Mouse (Mus musculus): ENCODE measurements around the gene Eri2. TPM values are rescaled to one million over a fixed set of nuclear protein-coding genes. Genes with fewer than 3 reads are reported as not detected.

Eri2 gene
- 0.54 TPM for polyA plus RNA-seq (2015; fragmentation: Illumina TruSeq; extraction: RNeasy Lipid Tissue Mini Kit (QIAGEN cat#74804); ENCODE audit: insufficient read depth, low read depth, low replicate concordance)

DNA sequence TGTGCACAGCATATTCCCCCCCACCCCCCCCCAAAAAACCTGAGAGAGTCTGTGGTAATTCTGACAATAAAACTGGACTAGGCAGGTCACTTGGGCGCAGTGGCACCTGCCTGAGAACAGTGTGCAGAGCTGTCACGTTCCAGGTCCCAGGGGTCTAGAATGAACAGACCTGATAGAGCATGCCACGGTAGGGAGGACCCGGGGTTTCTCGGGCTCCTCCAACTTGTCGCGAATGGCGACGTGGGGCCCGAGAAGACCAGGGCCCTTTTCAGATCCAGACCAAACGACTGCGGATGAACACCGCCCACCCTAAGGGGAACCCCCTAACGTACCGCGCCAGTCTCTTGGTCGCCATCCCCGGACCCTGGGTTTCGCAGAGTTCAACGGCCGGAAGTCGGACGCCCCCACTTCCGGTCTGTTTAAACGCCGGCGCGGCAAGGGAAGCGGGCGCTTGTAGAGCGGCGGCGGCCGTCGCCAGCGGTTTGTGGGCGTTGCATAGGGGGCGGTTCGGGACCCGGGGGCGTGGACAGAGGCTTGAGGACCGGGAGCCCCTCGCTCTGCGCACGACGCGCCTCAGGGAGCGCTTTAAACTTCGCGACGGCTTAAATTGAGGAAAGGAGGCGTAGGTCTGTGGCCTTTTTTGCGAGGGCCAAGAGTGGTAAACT is at the start of gene Eri2, which contains the start of gene Rexo5:
TSS of gene Eri2 (minus strand) at position 473 of the 665 bp plus-strand sequence.
TSS of gene Rexo5 (plus strand) at position 421 of the 665 bp plus-strand sequence.

DNA sequence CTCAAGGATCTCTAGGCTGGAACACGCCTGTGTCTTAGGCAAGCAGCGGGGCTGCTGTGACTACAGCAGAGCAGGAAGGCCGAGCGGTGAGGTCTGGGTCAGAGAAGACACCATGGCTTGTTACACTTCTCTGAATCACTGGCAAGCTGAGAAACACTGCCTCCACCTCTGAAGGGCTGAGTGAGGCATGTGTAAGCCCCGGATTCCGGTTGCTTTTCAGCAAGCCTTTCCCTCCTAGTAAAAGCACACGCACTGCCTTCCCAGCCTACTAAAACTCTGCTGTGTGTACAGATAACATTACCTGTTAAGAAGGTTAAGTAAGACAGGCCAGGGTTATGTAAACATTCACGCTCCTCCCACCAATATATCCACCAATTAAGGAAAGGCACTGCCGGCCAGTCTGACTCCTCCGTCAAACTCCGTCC is 33.3 kb downstream of the Eri2 start, which contains the start of gene Acsm3:
TSS of gene Acsm3 (plus strand) at position 397 of the 425 bp plus-strand sequence.

GRCm38 (mm10) chr7:119720253-119720946 is 73.5 kb downstream of the Eri2 start, which contains the start of gene Thumpd1:
Thumpd1 (minus strand) TSS chr7:119720798.

Other genes starting within 250 kb of the Eri2 start
- gene Acsm2, start 239.7 kb downstream of the Eri2 start, polyA plus RNA-seq (2015; fragmentation: Illumina TruSeq; extraction: RNeasy Lipid Tissue Mini Kit (QIAGEN cat#74804); ENCODE audit: insufficient read depth, low read depth, low replicate concordance), result not detected
- not detected for gene Acsm1, start 187.0 kb downstream of the Eri2 start, polyA plus RNA-seq (2015; fragmentation: Illumina TruSeq; extraction: RNeasy Lipid Tissue Mini Kit (QIAGEN cat#74804); ENCODE audit: insufficient read depth, low read depth, low replicate concordance)
- gene Acsm4, start 104.0 kb downstream of the Eri2 start, polyA plus RNA-seq (2015; fragmentation: Illumina TruSeq; extraction: RNeasy Lipid Tissue Mini Kit (QIAGEN cat#74804); ENCODE audit: insufficient read depth, low read depth, low replicate concordance), result not detected
- gene Thumpd1, start 73.3 kb downstream of the Eri2 start, polyA plus RNA-seq (2015; fragmentation: Illumina TruSeq; extraction: RNeasy Lipid Tissue Mini Kit (QIAGEN cat#74804); ENCODE audit: insufficient read depth, low read depth, low replicate concordance), result 6.0 TPM
- 2.9 TPM for gene Acsm3, start 33.1 kb downstream of the Eri2 start, polyA plus RNA-seq (2015; fragmentation: Illumina TruSeq; extraction: RNeasy Lipid Tissue Mini Kit (QIAGEN cat#74804); ENCODE audit: insufficient read depth, low read depth, low replicate concordance)
- gene Rexo5, start 52 bp downstream of the Eri2 start, polyA plus RNA-seq (2015; fragmentation: Illumina TruSeq; extraction: RNeasy Lipid Tissue Mini Kit (QIAGEN cat#74804); ENCODE audit: insufficient read depth, low read depth, low replicate concordance), result 3.3 TPM
- 1.6 TPM for gene Lyrm1, start 101.8 kb upstream of the Eri2 start, polyA plus RNA-seq (2015; fragmentation: Illumina TruSeq; extraction: RNeasy Lipid Tissue Mini Kit (QIAGEN cat#74804); ENCODE audit: insufficient read depth, low read depth, low replicate concordance)
- gene Dcun1d3, start 102.2 kb upstream of the Eri2 start, polyA plus RNA-seq (2015; fragmentation: Illumina TruSeq; extraction: RNeasy Lipid Tissue Mini Kit (QIAGEN cat#74804); ENCODE audit: insufficient read depth, low read depth, low replicate concordance), result 3.1 TPM